Mouse (Mus musculus): ENCODE measurements around the gene C1qtnf1. TPM values are rescaled to one million over a fixed set of nuclear protein-coding genes. Genes with fewer than 3 reads are reported as not detected.
A peak's percentile ranks its signal among the peaks of the same experiment; 100 is the strongest.

Gene C1qtnf1
- polyA plus RNA-seq, 1 experiment from 2014 or later: 2.5 TPM

DNA sequence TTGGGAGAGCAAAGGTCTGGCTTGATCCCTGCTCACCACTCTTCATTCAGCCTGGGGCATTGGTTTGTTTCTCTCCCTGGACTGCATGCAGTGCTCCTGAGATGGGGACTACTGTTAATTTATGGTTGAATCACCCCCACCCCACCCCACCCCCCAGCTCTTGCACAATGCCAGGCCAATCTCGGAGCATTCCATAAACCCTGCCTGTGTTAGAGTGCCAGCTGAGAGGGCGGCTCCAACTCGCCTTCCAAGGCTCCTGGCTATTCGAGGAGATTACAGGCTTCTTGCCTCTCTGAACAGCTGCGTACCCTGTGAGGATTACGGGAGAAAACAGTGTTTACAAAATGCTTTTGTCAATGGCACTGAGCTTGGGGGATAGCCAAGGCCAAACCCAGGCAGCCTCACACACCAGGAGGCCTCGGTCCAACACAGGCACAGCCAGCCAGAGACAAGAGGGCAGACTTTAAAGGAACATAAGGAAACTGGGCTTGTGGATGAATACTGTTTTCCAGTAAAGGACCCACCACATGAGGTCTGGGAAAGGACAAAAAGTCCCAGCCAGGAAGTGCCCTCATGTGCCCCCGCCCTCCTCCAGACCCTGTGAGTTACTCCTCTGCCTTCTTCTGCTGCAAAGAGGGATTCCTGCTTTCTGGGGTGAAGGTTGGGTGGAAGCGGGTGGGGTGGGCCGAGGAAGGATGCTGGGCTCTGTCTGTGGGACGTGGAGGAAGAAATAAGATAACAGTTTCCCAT lies 10.8 kb downstream of the C1qtnf1 start:
- Histone ChIP-seq H3K4me3 (ENCODE audit: low read depth, low read length) (no peak overlapping the region), H3K9ac (ENCODE audit: low read length) (peak overlapping the region; percentile 14; the same call in 1 of the 2 replicates), H3K4me2 (ENCODE audit: low read depth) (no peak overlapping the region), H3K9me3 (ENCODE audit: control insufficient read depth, low read length) (no peaks in the 10 kb centered on the region), H3K27me3 (ENCODE audit: control insufficient read depth, insufficient read depth, low read length) (no peaks in the 10 kb centered on the region), H3K27ac (ENCODE audit: low read depth, low read length) (peak overlapping the region; percentile 64; the same call in 1 of the 2 replicates), H3K36me3 (ENCODE audit: control insufficient read depth, insufficient read depth, low read length) (no peaks in the 10 kb centered on the region), H3K4me1 (ENCODE audit: control insufficient read depth, insufficient read depth, low read length) (peaks cover 14% of the 10 kb centered on the region)
- WGBS: 23% methylated on average over 11 of the region's 11 CpGs
- no peak for DNase-seq (ENCODE audit: low spot score)
- 0 out of 2 replicates have a peak, but pooled peaks have one; percentile 53 for ATAC-seq (ENCODE audit: insufficient read depth, low FRiP score, low TSS enrichment)

DNA sequence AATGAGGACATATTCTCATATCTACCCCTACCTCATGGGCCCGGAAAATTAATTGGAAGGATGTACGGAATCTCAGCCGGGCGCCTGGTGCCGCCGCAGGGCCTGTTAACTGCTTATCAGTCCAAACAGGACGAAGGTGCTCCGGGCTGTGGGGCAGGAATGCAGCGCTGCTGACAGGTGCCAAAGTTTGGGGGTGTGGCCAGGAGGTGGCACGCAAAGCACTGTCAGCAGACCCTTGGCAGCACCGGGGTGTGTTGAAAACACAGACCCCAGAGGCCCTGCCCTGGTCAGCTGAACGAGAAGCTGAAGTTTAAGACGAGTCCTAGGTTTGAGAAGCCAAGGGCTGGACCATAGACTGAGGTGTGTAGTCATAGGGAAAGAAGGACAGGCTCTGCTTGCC lies 14.7 kb downstream of the C1qtnf1 start:
- no peak overlapping the region for H3K4me2 ChIP-seq (ENCODE audit: low read depth)
- no peak overlapping the region for H3K4me3 ChIP-seq (ENCODE audit: low read depth, low read length)
- WGBS: 85% methylated on average over 13 of the region's 13 CpGs
- no peaks in the 10 kb centered on the region for H3K9me3 ChIP-seq (ENCODE audit: control insufficient read depth, low read length)
- ATAC-seq (ENCODE audit: insufficient read depth, low FRiP score, low TSS enrichment) (no peak), DNase-seq (ENCODE audit: low spot score) (no peak)
- no peaks in the 10 kb centered on the region for H3K27me3 ChIP-seq (ENCODE audit: control insufficient read depth, insufficient read depth, low read length)
- no peak overlapping the region for H3K27ac ChIP-seq (ENCODE audit: low read depth, low read length)
- H3K9ac ChIP-seq (ENCODE audit: low read length): no peak overlapping the region
- H3K4me1 ChIP-seq (ENCODE audit: control insufficient read depth, insufficient read depth, low read length): peaks cover 14% of the 10 kb centered on the region
- no peaks in the 10 kb centered on the region for H3K36me3 ChIP-seq (ENCODE audit: control insufficient read depth, insufficient read depth, low read length)

DNA sequence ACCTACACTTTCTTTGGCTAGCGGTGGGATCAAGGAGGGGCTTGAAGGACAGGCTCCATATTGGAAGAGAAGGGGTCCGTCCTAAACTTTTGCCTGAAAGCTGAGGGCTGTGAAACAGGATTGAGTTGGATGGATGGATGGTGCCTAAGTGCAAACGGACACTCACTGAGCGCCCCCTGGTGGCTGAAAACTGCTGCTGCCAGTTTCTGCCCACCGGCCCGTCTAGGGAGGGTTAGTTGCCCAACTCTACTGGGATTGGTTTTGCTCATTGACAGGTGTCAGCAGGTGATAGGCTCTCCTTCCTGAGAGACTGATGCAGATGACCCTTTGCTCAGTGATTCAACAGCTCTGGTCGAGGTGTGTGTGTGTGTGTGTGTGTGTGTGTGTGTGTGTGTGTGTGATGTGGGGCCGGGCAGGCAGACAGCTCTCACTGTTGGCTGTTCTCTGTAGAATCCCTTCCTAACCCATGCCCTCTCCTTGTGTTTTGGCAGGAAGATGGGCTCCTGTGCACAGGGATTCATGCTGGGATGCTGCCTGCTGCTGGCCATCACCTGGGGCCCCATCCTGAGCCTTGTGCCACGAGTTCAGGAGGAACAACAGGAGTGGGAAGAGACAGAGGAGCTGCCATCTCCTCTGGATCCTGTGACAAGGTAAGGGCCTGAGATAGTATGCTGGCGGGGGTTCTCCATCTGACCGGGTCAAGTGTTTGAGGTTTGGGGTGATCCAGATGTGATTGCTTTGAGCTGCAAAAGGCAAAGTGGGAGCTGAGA lies 15.4 kb downstream of the C1qtnf1 start:
- no peak for ATAC-seq (ENCODE audit: insufficient read depth, low FRiP score, low TSS enrichment)
- peak; percentile 82 for DNase-seq (ENCODE audit: low spot score)
- no peak overlapping the region for H3K4me2 ChIP-seq (ENCODE audit: low read depth)
- H3K27ac ChIP-seq (ENCODE audit: low read depth, low read length): no peak overlapping the region
- peaks cover 12% of the 10 kb centered on the region for H3K4me1 ChIP-seq (ENCODE audit: control insufficient read depth, insufficient read depth, low read length)
- no peaks in the 10 kb centered on the region for H3K27me3 ChIP-seq (ENCODE audit: control insufficient read depth, insufficient read depth, low read length)
- H3K9me3 ChIP-seq (ENCODE audit: control insufficient read depth, low read length): no peaks in the 10 kb centered on the region
- H3K36me3 ChIP-seq (ENCODE audit: control insufficient read depth, insufficient read depth, low read length): no peaks in the 10 kb centered on the region
- WGBS: 34% methylated on average over 11 of the region's 11 CpGs
- H3K4me3 ChIP-seq (ENCODE audit: low read depth, low read length): no peak overlapping the region
- H3K9ac ChIP-seq (ENCODE audit: low read length): no peak overlapping the region

DNA sequence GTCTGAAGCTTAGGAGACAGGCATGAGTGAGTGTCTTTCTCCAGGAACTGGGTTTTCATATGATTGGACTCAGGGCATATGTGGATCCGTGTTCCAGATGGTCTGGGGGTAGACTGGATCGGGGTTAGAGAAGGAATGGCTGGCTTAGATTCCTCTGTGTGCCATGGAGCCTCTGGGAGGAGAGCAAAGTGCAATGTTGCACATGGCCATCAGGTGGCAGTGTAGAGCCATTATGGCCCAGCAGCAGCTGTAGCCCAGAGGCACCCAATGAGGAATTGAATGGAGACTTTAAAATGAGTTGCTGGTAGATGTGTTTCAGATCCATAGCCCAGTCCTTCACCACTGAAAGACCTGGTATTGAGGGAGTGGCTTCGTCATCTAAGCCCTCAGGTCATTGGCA lies 17.8 kb downstream of the C1qtnf1 start:
- WGBS: 30% methylated on average over 3 of the region's 3 CpGs
- Histone ChIP-seq H3K9me3 (ENCODE audit: control insufficient read depth, low read length) (no peaks in the 10 kb centered on the region), H3K4me2 (ENCODE audit: low read depth) (no peak overlapping the region), H3K4me1 (ENCODE audit: control insufficient read depth, insufficient read depth, low read length) (no peaks in the 10 kb centered on the region), H3K27ac (ENCODE audit: low read depth, low read length) (no peak overlapping the region), H3K36me3 (ENCODE audit: control insufficient read depth, insufficient read depth, low read length) (no peaks in the 10 kb centered on the region), H3K9ac (ENCODE audit: low read length) (no peak overlapping the region), H3K4me3 (ENCODE audit: low read depth, low read length) (no peak overlapping the region), H3K27me3 (ENCODE audit: control insufficient read depth, insufficient read depth, low read length) (no peaks in the 10 kb centered on the region)
- DNase-seq (ENCODE audit: low spot score) (peak; percentile 84), ATAC-seq (ENCODE audit: insufficient read depth, low FRiP score, low TSS enrichment) (no peak)

DNA sequence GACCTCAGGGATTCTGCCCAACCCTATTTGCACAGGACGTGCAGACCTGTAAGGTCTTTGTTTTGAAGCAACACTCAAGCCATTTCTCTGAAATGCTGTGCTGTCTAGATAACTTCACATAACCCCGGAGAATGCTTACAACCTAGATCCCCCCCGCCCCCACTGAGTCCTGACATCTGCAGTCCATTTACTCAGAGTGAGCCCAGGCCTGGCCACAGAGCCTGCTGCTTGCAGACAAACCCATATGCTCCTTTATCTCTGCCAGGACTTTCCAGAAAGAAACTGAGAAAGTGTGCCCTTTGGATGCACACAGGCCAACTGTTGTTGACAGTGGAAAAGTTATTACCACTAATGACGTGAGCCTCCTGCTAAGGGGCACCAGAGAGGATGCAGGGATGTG lies 19.3 kb downstream of the C1qtnf1 start:
- 57% methylated on average over 4 of the region's 4 CpGs for WGBS
- H3K36me3 ChIP-seq (ENCODE audit: control insufficient read depth, insufficient read depth, low read length): no peaks in the 10 kb centered on the region
- H3K27ac ChIP-seq (ENCODE audit: low read depth, low read length): no peak overlapping the region
- no peak overlapping the region for H3K9ac ChIP-seq (ENCODE audit: low read length)
- ATAC-seq (ENCODE audit: insufficient read depth, low FRiP score, low TSS enrichment) (no peak), DNase-seq (ENCODE audit: low spot score) (no peak)
- no peaks in the 10 kb centered on the region for H3K9me3 ChIP-seq (ENCODE audit: control insufficient read depth, low read length)
- no peak overlapping the region for H3K4me3 ChIP-seq (ENCODE audit: low read depth, low read length)
- H3K4me1 ChIP-seq (ENCODE audit: control insufficient read depth, insufficient read depth, low read length): no peaks in the 10 kb centered on the region
- H3K4me2 ChIP-seq (ENCODE audit: low read depth): no peak overlapping the region
- H3K27me3 ChIP-seq (ENCODE audit: control insufficient read depth, insufficient read depth, low read length): no peaks in the 10 kb centered on the region

DNA sequence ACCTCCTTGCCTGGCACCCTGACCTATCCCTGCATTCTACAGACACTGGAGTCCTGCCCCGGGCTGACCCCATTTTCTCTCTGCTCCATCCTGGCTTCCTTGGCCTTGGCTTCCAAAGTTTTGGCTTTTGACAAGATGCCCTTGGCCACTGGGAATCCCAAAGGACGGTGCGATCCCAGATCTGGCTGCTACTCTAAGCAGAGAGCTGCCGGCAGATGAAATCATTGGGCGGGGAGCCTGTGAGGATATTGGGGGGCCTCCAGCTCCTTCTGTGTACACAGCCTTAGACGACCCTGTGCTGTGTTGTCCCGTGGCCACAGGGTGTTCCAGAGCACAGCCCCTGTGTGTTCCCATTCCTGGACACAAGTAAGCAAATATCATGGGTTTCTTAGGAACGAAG lies 20.4 kb downstream of the C1qtnf1 start:
- H3K4me1 ChIP-seq (ENCODE audit: control insufficient read depth, insufficient read depth, low read length): no peaks in the 10 kb centered on the region
- no peaks in the 10 kb centered on the region for H3K27me3 ChIP-seq (ENCODE audit: control insufficient read depth, insufficient read depth, low read length)
- WGBS: 88% methylated on average over 8 of the region's 8 CpGs
- no peak for ATAC-seq (ENCODE audit: insufficient read depth, low FRiP score, low TSS enrichment)
- no peaks in the 10 kb centered on the region for H3K36me3 ChIP-seq (ENCODE audit: control insufficient read depth, insufficient read depth, low read length)
- no peak overlapping the region for H3K9ac ChIP-seq (ENCODE audit: low read length)
- H3K9me3 ChIP-seq (ENCODE audit: control insufficient read depth, low read length): no peaks in the 10 kb centered on the region
- no peak for DNase-seq (ENCODE audit: low spot score)
- no peak overlapping the region for H3K27ac ChIP-seq (ENCODE audit: low read depth, low read length)
- H3K4me2 ChIP-seq (ENCODE audit: low read depth): no peak overlapping the region
- no peak overlapping the region for H3K4me3 ChIP-seq (ENCODE audit: low read depth, low read length)

DNA sequence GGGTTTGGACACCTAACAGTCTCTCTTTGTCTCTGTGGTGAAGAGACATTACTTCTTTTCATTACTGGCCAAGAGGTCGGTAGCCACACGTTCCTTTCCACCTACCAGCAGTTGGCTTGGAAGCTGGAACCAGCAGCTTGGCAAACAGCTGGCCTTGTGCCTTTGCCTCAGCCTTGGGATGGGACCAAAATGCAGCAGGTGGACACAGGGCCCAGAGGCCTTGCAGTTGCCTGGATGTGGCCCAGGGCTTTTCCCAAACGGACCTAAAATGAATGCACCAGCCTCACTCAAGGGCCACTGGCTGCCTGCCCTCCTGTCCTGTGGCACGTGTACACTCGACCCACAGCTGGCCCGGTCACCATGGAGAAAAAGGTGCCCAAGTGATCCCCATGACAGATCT lies 23.2 kb downstream of the C1qtnf1 start:
- H3K4me2 ChIP-seq (ENCODE audit: low read depth): no peak overlapping the region
- H3K9me3 ChIP-seq (ENCODE audit: control insufficient read depth, low read length): no peaks in the 10 kb centered on the region
- H3K4me1 ChIP-seq (ENCODE audit: control insufficient read depth, insufficient read depth, low read length): no peaks in the 10 kb centered on the region
- no peak overlapping the region for H3K9ac ChIP-seq (ENCODE audit: low read length)
- H3K27ac ChIP-seq (ENCODE audit: low read depth, low read length): no peak overlapping the region
- ATAC-seq (ENCODE audit: insufficient read depth, low FRiP score, low TSS enrichment): no peak
- no peak overlapping the region for H3K4me3 ChIP-seq (ENCODE audit: low read depth, low read length)
- H3K27me3 ChIP-seq (ENCODE audit: control insufficient read depth, insufficient read depth, low read length): no peaks in the 10 kb centered on the region
- no peak for DNase-seq (ENCODE audit: low spot score)
- 88% methylated on average over 6 of the region's 6 CpGs for WGBS
- H3K36me3 ChIP-seq (ENCODE audit: control insufficient read depth, insufficient read depth, low read length): no peaks in the 10 kb centered on the region

DNA sequence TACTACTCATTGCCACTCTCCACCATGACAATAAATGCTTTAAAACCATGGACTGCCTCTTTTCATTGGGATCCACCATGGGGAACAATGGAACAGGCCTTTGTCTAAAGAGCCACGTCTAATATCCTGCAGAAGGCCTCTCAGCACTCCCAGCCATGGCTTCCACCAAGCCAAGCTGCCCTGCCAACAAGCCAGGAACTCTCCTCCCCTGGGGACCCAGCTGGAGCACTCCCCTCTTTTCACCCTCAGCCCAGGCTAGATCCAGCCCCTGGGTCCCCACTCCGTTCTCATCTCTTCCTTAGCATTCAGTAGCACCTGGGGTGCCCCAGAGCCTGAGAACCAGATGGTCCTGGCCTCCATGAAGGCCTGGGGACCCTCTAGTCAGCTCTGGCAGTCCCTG lies 25.0 kb downstream of the C1qtnf1 start:
- no peak for ATAC-seq (ENCODE audit: insufficient read depth, low FRiP score, low TSS enrichment)
- Histone ChIP-seq H3K27me3 (ENCODE audit: control insufficient read depth, insufficient read depth, low read length) (no peaks in the 10 kb centered on the region), H3K9me3 (ENCODE audit: control insufficient read depth, low read length) (no peaks in the 10 kb centered on the region), H3K36me3 (ENCODE audit: control insufficient read depth, insufficient read depth, low read length) (no peaks in the 10 kb centered on the region), H3K9ac (ENCODE audit: low read length) (no peak overlapping the region), H3K4me2 (ENCODE audit: low read depth) (no peak overlapping the region), H3K4me1 (ENCODE audit: control insufficient read depth, insufficient read depth, low read length) (no peaks in the 10 kb centered on the region), H3K4me3 (ENCODE audit: low read depth, low read length) (no peak overlapping the region), H3K27ac (ENCODE audit: low read depth, low read length) (no peak overlapping the region)
- 65% methylated on average over 2 of the region's 2 CpGs for WGBS
- DNase-seq (ENCODE audit: low spot score): no peak

All from neural tube, embryonic 11.5 days (tissue).